Mouse (Mus musculus) hindbrain, postnatal 0 days (tissue): ENCODE data around the gene Dbi. TPM values are rescaled to one million over a fixed set of nuclear protein-coding genes. Genes with fewer than 3 reads are reported as not detected.

ENCODE experiments used
- ATAC-seq: fragments of 200-750 bp; cut with Nextera tagmentation; 2 replicates; pipeline ENCODE4 v1.8.0; 2017; ENCODE audit warnings: mild to moderate bottlenecking, moderate TSS enrichment, moderate library complexity
- DNase-seq: peaks from one replicate; pipeline ENCODE4 v3.0.0-alpha.2; 2015; ENCODE audit warnings: low spot score
- H3K27ac ChIP-seq: fragments of 300-500 bp; sonication (generic); 2 replicates; pipeline ENCODE4 v1.5.1; 2014; ENCODE audit warnings: mild to moderate bottlenecking
- H3K27me3 ChIP-seq: fragments of 300-500 bp; sonication (generic); 2 replicates; pipeline ENCODE4 v1.6.1; 2014; ENCODE audit warnings: low read length, mixed read lengths; ENCODE audit not compliant: insufficient read depth
- H3K36me3 ChIP-seq: fragments of 300-500 bp; sonication (generic); 2 replicates; pipeline ENCODE4 v1.6.1; 2014; ENCODE audit warnings: low read length, mixed read lengths; ENCODE audit not compliant: insufficient read depth
- H3K4me1 ChIP-seq: fragments of 300-500 bp; sonication (generic); 2 replicates; pipeline ENCODE4 v1.6.1; 2014; ENCODE audit warnings: antibody characterized with exemption, low read length, mixed read lengths; ENCODE audit not compliant: insufficient read depth
- H3K4me2 ChIP-seq: fragments of 300-500 bp; sonication (generic); 2 replicates; pipeline ENCODE4 v1.6.1; 2014; ENCODE audit warnings: low read depth, mild to moderate bottlenecking, low read length, moderate library complexity, mixed read lengths
- H3K4me3 ChIP-seq: fragments of 300-500 bp; sonication (generic); 2 replicates; pipeline ENCODE4 v1.5.1; 2014; ENCODE audit warnings: low read length
- H3K9ac ChIP-seq: fragments of 300-500 bp; sonication (generic); replicated peaks from 2 replicates; pipeline ENCODE4 v1.6.1; 2014; ENCODE audit warnings: mild to moderate bottlenecking, low read length, moderate library complexity, mixed read lengths
- H3K9me3 ChIP-seq: fragments of 300-500 bp; sonication (generic); 2 replicates; pipeline ENCODE4 v1.6.1; 2016; ENCODE audit warnings: low read length, mixed read lengths
- CTCF ChIP-seq: IDR thresholded peaks from 2 replicates; pipeline ENCODE4 v1.5.1; 2016; ENCODE audit warnings: antibody characterized with exemption, control low read depth, low read depth
- WGBS: fragments of 180-500 bp; shearing (Covaris S2); extraction: QIAGEN DNeasy Blood & Tissue Kit; methylation state at CpG from one replicate; pipeline ENCODE4 v1.1.7; 2014; 5-methylcytosine and 5-hydroxymethylcytosine counted together
- polyA plus RNA-seq: library from polyadenylated mRNA; unstranded; fragments of >200 nt; fragmentation: Nextera tagmentation; extraction: Ambion mirVana; gene quantifications from 2 replicates; pipeline ENCODE4 v1.2.1, GENCODE M21; 2015
- total RNA-seq: library from RNA; depleted of rRNA; stranded (reverse); fragments of >200 nt; gene quantifications from 2 replicates; pipeline ENCODE4 v1.2.3, GENCODE M21; 2014

The Dbi gene
- total and polyA plus RNA-seq, 2 experiments from 2014 or later: 529 to 2,773 TPM

DNA sequence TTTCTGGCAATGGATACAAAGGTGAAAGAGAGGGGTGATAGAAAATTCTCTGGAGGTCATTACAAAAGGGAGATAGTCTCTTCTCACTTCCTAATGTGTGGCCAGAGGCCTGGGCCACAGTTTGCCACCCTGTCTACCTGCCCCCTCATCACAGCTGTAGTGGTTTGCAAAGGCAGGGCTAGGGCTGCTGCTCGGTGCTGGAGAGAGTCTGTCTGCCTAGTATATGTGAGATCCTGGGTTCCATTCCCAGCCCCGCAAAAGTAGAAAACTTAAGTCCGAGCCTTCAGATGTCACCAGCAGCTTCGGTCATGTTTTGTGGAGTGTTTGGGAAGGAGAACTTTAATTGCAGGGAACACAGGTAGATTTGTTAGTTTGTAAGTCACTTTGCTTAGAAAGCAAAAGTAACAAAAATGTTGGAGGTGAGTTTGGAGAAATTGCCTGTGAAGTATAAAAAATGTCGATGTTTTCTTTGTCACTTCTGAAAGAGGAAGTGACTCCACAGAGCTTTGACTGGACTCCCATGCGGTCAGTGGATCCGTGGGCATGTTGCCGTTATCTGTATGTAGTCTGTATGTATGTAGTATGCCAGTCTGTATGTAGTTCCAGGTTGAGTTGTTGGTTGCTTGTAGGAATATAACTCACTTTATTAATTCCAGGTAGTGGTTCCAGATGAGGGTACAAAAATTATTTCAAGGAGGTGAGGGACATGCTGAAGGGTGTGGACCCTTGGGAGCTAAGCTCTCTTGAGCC, 1.9 kb upstream of the Dbi start:
- WGBS: 94% methylated on average over 8 of the region's 8 CpGs
- no peak overlapping the region for H3K27ac ChIP-seq
- H3K27me3 ChIP-seq: no peaks in the 10 kb centered on the region
- H3K4me2 ChIP-seq: no peak overlapping the region
- no peak overlapping the region for H3K4me3 ChIP-seq
- no peak overlapping the region for H3K9ac ChIP-seq
- ATAC-seq (no peak), DNase-seq (no peak)
- H3K36me3 ChIP-seq: no peaks in the 10 kb centered on the region
- no peak for TF ChIP-seq CTCF
- no peaks in the 10 kb centered on the region for H3K9me3 ChIP-seq
- peaks cover 12% of the 10 kb centered on the region; the same call in 1 of the 2 replicates for H3K4me1 ChIP-seq

- Histone ChIP-seq H3K4me1 (peaks cover 12% of the 10 kb centered on the region; the same call in 1 of the 2 replicates), H3K4me2 (peak overlapping the region; percentile 84), H3K27ac (peak overlapping the region; percentile 90), H3K9me3 (no peaks in the 10 kb centered on the region), H3K27me3 (no peaks in the 10 kb centered on the region), H3K4me3 (peak overlapping the region; percentile 68), H3K36me3 (no peaks in the 10 kb centered on the region), H3K9ac (peak overlapping the region; percentile 51)
- DNase-seq (no peak), ATAC-seq (no peak)
- 84% methylated on average over 9 of the region's 9 CpGs for WGBS
- no peak for TF ChIP-seq CTCF
Observed at GRCm38 (mm10) chr1:120121930-120122530, 1.2 kb upstream of the Dbi start.

DNA sequence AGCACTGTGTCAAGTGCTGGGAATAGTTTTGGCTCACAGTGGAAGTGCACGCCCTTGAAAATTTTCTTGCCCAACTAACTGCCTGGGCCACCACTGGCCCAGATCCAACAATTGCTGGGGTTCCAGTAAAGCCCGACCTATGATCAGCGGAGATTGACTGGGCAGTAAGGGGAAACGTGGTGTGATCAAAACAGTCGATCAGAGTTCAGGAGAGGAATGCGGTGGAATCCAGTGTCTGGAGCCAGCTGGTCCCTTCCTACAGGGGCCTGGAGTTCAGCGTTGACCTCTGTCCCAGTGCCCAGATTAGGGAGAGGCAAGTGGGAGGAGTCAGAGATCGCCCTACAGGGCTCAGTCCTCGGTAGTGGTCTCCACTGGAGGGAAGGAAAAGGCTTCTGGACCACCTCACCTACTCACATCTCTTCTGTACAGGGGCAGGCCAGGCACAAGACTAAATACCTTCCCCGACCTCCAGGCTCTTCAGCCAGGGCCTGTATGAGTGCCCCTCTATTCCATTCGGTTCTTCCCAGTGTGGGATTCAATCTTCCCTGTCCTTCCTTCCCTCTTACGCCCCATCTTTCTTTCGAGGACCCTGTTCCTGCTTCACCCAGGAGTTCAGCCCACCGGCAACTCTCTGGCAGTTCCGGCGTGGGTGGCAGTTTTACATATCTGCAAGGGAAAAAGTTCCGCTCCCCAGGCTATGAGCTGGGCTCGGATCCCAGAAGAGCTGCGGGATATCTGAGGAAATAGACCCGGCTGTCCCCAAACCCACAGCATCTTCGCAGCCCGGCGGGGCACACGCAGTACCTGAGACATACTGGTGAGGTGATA, 523 bp downstream of the Dbi start:
- DNase-seq (peak; percentile 55), ATAC-seq (peak; percentile 13)
- 3% methylated on average over 24 of the region's 24 CpGs for WGBS
- peak overlapping the region; percentile 80 for H3K9ac ChIP-seq
- no peak for TF ChIP-seq CTCF
- no peaks in the 10 kb centered on the region for H3K27me3 ChIP-seq
- H3K36me3 ChIP-seq: peaks cover under 1% of the 10 kb centered on the region; the same call in 1 of the 2 replicates
- H3K9me3 ChIP-seq: no peaks in the 10 kb centered on the region
- peaks cover 12% of the 10 kb centered on the region; the same call in 1 of the 2 replicates for H3K4me1 ChIP-seq
- peak overlapping the region; percentile 90 for H3K27ac ChIP-seq
- H3K4me3 ChIP-seq: peak overlapping the region; percentile 68
- peak overlapping the region; percentile 84 for H3K4me2 ChIP-seq

GRCm38 (mm10) chr1:120119389-120119788, 1.5 kb downstream of the Dbi start:
- H3K9me3 ChIP-seq: no peaks in the 10 kb centered on the region
- H3K4me3 ChIP-seq: peak overlapping the region; percentile 68
- peaks cover 12% of the 10 kb centered on the region; the same call in 1 of the 2 replicates for H3K4me1 ChIP-seq
- no peak for DNase-seq
- no peak for ATAC-seq
- TF ChIP-seq CTCF: no peak
- peaks cover 10% of the 10 kb centered on the region for H3K36me3 ChIP-seq
- H3K4me2 ChIP-seq: peak overlapping the region; percentile 84
- H3K9ac ChIP-seq: peak overlapping the region; percentile 80
- H3K27ac ChIP-seq: peak overlapping the region; percentile 90
- WGBS: 46% methylated on average over 4 of the region's 4 CpGs
- H3K27me3 ChIP-seq: no peaks in the 10 kb centered on the region

- Histone ChIP-seq H3K27me3 (no peaks in the 10 kb centered on the region), H3K36me3 (peaks cover 13% of the 10 kb centered on the region), H3K27ac (peak overlapping the region; percentile 90), H3K4me2 (peak overlapping the region; percentile 84), H3K9ac (peak overlapping the region; percentile 80), H3K4me1 (peaks cover 12% of the 10 kb centered on the region; the same call in 1 of the 2 replicates), H3K9me3 (no peaks in the 10 kb centered on the region), H3K4me3 (peak overlapping the region; percentile 68)
- ATAC-seq (no peak), DNase-seq (no peak)
- no peak for TF ChIP-seq CTCF
- WGBS: 63% methylated on average over 2 of the region's 2 CpGs
Observed at GRCm38 (mm10) chr1:120118854-120119253, 2.0 kb downstream of the Dbi start.

DNA sequence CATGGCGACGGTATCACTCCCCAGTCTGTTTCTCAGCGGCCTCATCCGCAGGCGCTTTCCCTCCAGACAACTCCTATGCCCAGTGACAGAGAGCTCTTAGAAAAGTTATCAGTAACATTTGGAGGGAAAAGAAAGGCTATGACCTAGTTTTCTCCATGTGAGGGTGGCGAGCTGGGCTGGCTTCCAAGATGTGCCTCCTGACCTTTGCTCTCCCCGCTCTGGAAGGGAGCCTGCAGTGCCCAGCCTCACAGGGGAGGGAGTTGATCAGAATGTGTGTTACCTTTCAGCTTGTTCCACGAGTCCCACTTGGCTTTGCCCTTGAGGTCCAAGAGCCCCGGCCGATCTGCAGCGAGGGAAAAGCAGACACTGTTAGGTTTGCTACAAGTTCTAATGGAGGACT, 4.8 kb downstream of the Dbi start:
- Histone ChIP-seq H3K27ac (peak overlapping the region; percentile 90), H3K4me1 (peaks cover 12% of the 10 kb centered on the region; the same call in 1 of the 2 replicates), H3K9ac (no peak overlapping the region; the same call in 1 of the 2 replicates), H3K27me3 (no peaks in the 10 kb centered on the region), H3K36me3 (peaks cover 25% of the 10 kb centered on the region), H3K9me3 (no peaks in the 10 kb centered on the region), H3K4me3 (no peak overlapping the region), H3K4me2 (no peak overlapping the region)
- ATAC-seq: peak; percentile 1; the same call in 1 of the 2 replicates
- 51% methylated on average over 11 of the region's 11 CpGs for WGBS
- peak; percentile 62 for DNase-seq
- no peak for TF ChIP-seq CTCF
